Mouse (Mus musculus): ENCODE results near the gene Wars.

DNA sequence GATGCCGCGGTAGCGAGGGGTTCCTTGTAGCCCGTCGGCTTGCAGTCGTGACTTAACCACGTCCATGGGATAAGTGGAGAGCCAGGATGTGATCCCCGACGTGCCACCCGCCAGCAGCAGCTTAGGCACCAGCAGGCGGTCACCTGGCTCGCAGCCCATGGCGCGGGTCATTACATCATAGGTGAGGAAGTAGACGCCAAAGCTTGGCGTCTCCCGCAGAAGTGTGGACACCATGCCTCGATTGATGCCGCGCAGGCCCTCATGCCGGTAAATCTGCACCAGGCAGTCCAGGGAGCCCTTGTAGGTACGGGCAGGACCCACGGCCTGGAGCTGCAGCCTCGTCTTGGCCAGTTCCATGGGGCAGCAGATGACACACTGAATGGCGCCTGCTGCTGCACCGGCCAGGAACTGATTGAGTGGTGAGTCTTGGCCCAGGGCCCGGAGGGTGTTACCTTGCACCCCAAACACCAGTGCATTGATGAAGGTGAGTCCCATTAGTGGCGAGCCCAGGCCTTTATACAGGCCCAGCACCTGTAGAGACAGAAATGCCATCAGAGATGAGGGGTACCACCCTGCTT is 66.9 kb downstream of the Wars start:
- TF ChIP-seq CTCF (IDR thresholded peaks at IDR 0.05) (no peak), EP300 (IDR thresholded peaks at IDR 0.05) (no peak)
